Mouse (Mus musculus) forebrain, embryonic 13.5 days (tissue): ENCODE results near the gene Leap2. TPM values are rescaled to one million over a fixed set of nuclear protein-coding genes. Genes with fewer than 3 reads are reported as not detected.

ENCODE experiments used
- ATAC-seq: fragments of 200-750 bp; cut with Nextera tagmentation; 2 replicates; pipeline ENCODE4 v1.8.0; 2017
- H3K27ac ChIP-seq: fragments of 300-500 bp; sonication (generic); 2 replicates; pipeline ENCODE4 v1.5.1; 2015; ENCODE audit warnings: inconsistent platforms, mild to moderate bottlenecking, moderate library complexity
- H3K27me3 ChIP-seq: fragments of 300-500 bp; sonication (generic); 2 replicates; pipeline ENCODE4 v1.6.1; 2015; ENCODE audit warnings: mild to moderate bottlenecking, inconsistent platforms
- H3K36me3 ChIP-seq: fragments of 300-500 bp; sonication (generic); 2 replicates; pipeline ENCODE4 v1.6.1; 2015; ENCODE audit warnings: mild to moderate bottlenecking, inconsistent platforms; ENCODE audit not compliant: poor library complexity, severe bottlenecking
- H3K4me1 ChIP-seq: fragments of 300-500 bp; sonication (generic); 2 replicates; pipeline ENCODE4 v1.6.1; 2015; ENCODE audit warnings: inconsistent platforms
- H3K4me2 ChIP-seq: fragments of 300-500 bp; sonication (generic); 2 replicates; pipeline ENCODE4 v1.6.1; 2015; ENCODE audit warnings: inconsistent platforms, mild to moderate bottlenecking, moderate library complexity
- H3K4me3 ChIP-seq: fragments of 300-500 bp; sonication (generic); 2 replicates; pipeline ENCODE4 v1.5.1; 2015; ENCODE audit warnings: mild to moderate bottlenecking, inconsistent platforms
- H3K9ac ChIP-seq: fragments of 300-500 bp; sonication (generic); 2 replicates; pipeline ENCODE4 v1.6.1; 2015; ENCODE audit warnings: mild to moderate bottlenecking, inconsistent platforms
- H3K9me3 ChIP-seq: fragments of 300-500 bp; sonication (generic); replicated peaks from 2 replicates; pipeline ENCODE4 v1.6.1; 2016; ENCODE audit warnings: inconsistent platforms
- WGBS: fragments of 180-500 bp; shearing (Covaris S2); methylation state at CpG from one replicate; pipeline ENCODE4 v1.1.7; 2015; 5-methylcytosine and 5-hydroxymethylcytosine counted together
- polyA plus RNA-seq: library from polyadenylated mRNA; unstranded; fragments of >200 nt; fragmentation: Nextera tagmentation; extraction: Ambion mirVana; gene quantifications from 2 replicates; pipeline ENCODE4 v1.2.1, GENCODE M21; 2015

Gene Leap2
- polyA plus RNA-seq = 0.49 TPM in 1 of 2 replicates, not detected in the other

DNA sequence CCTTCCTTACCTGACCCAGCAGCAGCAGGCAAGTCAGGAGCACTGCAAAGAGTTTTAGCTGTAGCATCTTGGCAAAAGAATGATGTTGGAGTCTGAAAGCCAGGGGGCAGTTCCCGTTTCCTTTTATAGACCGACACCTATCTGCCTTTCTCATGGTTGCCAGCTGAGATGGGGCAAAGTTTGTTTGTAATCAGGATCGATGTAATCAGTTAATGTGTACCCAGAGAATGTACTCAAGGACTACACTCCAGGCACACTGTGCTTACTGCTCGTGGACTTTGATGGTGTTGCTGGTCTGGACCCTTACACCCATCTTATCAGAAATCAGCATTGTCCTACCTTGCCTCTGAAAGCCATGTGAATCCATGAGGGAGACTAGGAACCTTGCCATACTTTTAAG is at the start of gene Leap2:
TSS of gene Leap2 (minus strand) at position 135 of the 400 bp plus-strand sequence.
- WGBS = 89% methylated on average over 4 of the region's 4 CpGs
- Histone ChIP-seq H3K4me3 (no peak within 1 kb of the TSS), H3K4me1 (no peaks in the 10 kb centered on the region), H3K36me3 (peaks cover 33% of the 10 kb centered on the region), H3K4me2 (no peak within 1 kb of the TSS), H3K9me3 (no peaks in the 10 kb centered on the region), H3K27ac (no peak within 1 kb of the TSS), H3K27me3 (no peaks in the 10 kb centered on the region), H3K9ac (no peak within 1 kb of the TSS)
- ATAC-seq = no peak

- Histone ChIP-seq H3K4me3 (no peak overlapping the region), H3K9ac (no peak overlapping the region), H3K9me3 (no peaks in the 10 kb centered on the region), H3K4me1 (peaks cover 28% of the 10 kb centered on the region), H3K27me3 (peaks cover 29% of the 10 kb centered on the region), H3K4me2 (no peak overlapping the region), H3K27ac (no peak overlapping the region), H3K36me3 (no peaks in the 10 kb centered on the region)
- ATAC-seq = no peak
- WGBS = 80% methylated on average over 3 of the region's 3 CpGs
Measured at GRCm38 (mm10) chr11:53472709-53473108, 49.7 kb upstream of the Leap2 start.

DNA sequence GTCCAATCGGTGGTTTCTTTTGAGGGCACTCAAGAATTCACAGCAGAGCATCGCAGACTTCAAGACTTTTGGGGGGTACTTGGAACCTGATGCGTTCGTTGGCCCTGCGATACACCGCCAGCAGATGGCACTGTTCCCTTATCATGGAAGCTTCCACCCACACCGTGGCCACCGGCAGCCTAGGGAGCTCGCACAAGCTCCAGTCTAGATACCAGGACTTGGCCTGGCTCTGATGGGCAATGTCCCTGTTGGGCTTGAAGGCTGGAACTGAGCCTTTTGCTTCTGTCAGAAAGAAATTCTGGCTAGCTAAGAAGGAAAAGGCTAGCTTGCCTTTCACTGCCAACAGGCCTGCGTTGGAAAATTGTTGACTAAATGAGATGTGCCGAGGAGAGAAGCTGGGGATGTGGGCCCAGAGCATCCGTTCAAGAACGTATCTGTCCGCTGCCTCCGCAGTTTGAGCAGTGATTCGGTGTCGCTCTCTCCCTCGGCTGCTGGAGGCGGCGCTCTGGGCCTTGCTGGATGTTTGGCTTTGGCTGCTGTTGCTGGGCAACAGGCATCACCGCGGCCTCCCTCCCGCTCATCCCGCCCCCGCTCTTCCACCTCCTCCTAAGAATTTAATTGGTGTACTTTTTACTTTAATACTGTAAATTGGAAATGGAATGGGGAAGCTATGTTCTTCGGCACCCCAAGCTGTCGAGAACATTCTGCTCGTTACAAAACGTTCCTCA is 47.2 kb upstream of the Leap2 start, which contains the start of gene Gm9837:
TSS of gene Gm9837 (minus strand) at position 512 of the 728 bp plus-strand sequence.
- peak; percentile 86 for ATAC-seq
- peaks cover 23% of the 10 kb centered on the region for H3K4me1 ChIP-seq
- H3K9me3 ChIP-seq = no peaks in the 10 kb centered on the region
- peak within 1 kb of the TSS; percentile 28 for H3K4me3 ChIP-seq
- H3K9ac ChIP-seq = peak within 1 kb of the TSS; percentile 58
- 2% methylated on average over 29 of the region's 29 CpGs for WGBS
- H3K4me2 ChIP-seq = peak within 1 kb of the TSS; percentile 60
- no peaks in the 10 kb centered on the region for H3K36me3 ChIP-seq
- peak within 1 kb of the TSS; percentile 49; the same call in 1 of the 2 replicates for H3K27ac ChIP-seq
- peaks cover 41% of the 10 kb centered on the region for H3K27me3 ChIP-seq

- H3K9ac ChIP-seq = 0 out of 2 replicates have a peak overlapping the region, but pooled peaks have one; percentile 2
- no peak overlapping the region for H3K27ac ChIP-seq
- no peaks in the 10 kb centered on the region for H3K9me3 ChIP-seq
- peak overlapping the region; percentile 60 for H3K4me2 ChIP-seq
- H3K4me1 ChIP-seq = peaks cover 23% of the 10 kb centered on the region
- 28% methylated on average over 16 of the region's 16 CpGs for WGBS
- ATAC-seq = peak; percentile 20; the same call in 1 of the 2 replicates
- no peaks in the 10 kb centered on the region for H3K36me3 ChIP-seq
- H3K27me3 ChIP-seq = peaks cover 48% of the 10 kb centered on the region
- peak overlapping the region; percentile 17; the same call in 1 of the 2 replicates for H3K4me3 ChIP-seq
Measured at GRCm38 (mm10) chr11:53469294-53469967, 46.5 kb upstream of the Leap2 start.

DNA sequence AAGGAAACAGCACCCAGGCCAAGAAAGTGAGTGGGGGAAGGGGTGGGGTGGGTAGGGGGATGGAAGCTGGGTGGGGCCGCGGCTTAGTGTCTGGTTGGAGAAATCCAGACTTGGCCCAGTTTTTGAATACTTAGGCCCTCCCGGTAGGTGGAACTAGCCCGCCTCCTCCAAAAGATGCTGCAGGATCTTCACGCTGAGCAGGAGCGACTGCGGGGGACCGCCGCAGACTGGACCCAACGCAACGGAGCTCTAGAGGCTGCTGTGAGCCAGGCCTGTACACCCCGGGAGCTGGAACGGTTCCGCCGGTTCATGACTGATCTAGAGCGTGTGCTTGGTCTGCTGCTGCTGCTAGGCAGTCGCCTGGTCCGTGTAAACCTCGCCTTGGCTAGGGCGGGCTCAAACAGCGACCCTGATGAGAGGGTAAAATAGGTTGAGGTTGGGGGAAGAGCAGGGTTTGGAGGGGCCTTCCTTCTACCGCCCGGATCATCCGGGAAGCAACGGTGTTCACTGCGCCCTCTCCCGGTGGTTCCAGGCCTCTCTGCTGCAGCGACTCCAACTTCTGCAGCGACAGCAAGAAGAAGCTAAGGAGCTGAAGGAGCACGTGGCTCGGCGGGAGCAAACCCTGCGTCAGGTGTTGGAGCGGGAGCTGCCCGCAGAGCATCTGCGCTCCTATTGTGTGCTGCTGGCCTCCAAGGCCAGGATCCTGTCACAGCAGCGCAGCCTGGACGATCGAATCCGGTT is 43.4 kb upstream of the Leap2 start:
- peak; percentile 43 for ATAC-seq
- H3K27ac ChIP-seq = no peak overlapping the region
- H3K9ac ChIP-seq = peak overlapping the region; percentile 58
- H3K4me2 ChIP-seq = peak overlapping the region; percentile 54
- 6% methylated on average over 40 of the region's 40 CpGs for WGBS
- H3K36me3 ChIP-seq = no peaks in the 10 kb centered on the region
- H3K9me3 ChIP-seq = no peaks in the 10 kb centered on the region
- peaks cover 35% of the 10 kb centered on the region for H3K4me1 ChIP-seq
- H3K4me3 ChIP-seq = peak overlapping the region; percentile 30
- H3K27me3 ChIP-seq = peaks cover 69% of the 10 kb centered on the region

DNA sequence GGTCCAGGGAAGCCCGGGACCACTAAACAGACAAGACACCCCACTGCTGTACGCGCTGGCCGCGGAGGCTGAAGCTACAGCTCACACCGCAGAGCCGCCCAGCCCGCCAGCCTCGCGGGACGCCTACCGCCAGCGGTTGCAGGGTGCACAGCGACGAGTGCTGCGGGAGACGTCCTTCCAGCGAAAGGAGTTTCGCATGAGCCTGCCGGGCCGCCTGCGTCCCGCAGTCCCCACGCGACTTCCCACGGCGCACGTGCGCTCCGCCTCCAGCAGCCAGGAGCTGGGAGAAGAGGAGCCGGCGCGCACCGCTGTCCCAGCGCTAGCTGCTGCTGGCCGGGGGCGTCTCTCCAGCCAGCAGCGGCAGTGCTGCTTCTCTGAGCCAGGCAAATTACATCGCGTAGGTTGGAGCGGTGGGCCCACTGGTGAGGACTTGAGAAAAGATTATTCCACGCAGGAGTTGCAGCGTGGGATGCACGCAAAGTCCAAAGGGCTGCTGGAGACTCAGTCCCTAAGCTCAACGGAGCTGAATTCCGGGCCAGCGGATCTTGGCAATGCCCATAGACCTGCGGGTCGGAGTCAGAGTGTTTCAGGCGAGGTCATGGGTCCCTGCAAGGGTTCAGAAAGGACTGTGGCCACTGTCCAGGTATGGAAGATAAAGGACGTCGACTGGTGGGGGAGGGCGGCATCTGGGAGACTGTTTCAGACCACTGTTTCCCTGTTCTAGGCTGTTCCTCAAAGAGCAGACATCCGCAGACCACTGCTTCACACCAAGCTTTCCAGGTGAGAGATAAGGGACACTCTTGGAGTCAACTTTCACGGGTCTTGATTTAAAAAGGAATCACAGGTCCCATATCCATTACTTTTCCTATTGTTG is 40.8 kb upstream of the Leap2 start:
- no peak for ATAC-seq
- Histone ChIP-seq H3K4me2 (peak overlapping the region; percentile 85), H3K4me3 (peak overlapping the region; percentile 41), H3K9ac (peak overlapping the region; percentile 54; the same call in 1 of the 2 replicates), H3K9me3 (no peaks in the 10 kb centered on the region), H3K27ac (no peak overlapping the region), H3K27me3 (peaks cover 78% of the 10 kb centered on the region), H3K4me1 (peaks cover 19% of the 10 kb centered on the region), H3K36me3 (no peaks in the 10 kb centered on the region)
- WGBS = 6% methylated on average over 53 of the region's 55 CpGs

- WGBS = 21% methylated on average over 5 of the region's 5 CpGs
- H3K27me3 ChIP-seq = peaks cover 87% of the 10 kb centered on the region
- no peak overlapping the region for H3K9ac ChIP-seq
- no peaks in the 10 kb centered on the region for H3K36me3 ChIP-seq
- H3K27ac ChIP-seq = no peak overlapping the region
- no peak overlapping the region for H3K4me2 ChIP-seq
- H3K9me3 ChIP-seq = no peaks in the 10 kb centered on the region
- ATAC-seq = no peak
- H3K4me3 ChIP-seq = no peak overlapping the region
- H3K4me1 ChIP-seq = peaks cover 23% of the 10 kb centered on the region
Measured at GRCm38 (mm10) chr11:53461727-53462126, 38.8 kb upstream of the Leap2 start.

DNA sequence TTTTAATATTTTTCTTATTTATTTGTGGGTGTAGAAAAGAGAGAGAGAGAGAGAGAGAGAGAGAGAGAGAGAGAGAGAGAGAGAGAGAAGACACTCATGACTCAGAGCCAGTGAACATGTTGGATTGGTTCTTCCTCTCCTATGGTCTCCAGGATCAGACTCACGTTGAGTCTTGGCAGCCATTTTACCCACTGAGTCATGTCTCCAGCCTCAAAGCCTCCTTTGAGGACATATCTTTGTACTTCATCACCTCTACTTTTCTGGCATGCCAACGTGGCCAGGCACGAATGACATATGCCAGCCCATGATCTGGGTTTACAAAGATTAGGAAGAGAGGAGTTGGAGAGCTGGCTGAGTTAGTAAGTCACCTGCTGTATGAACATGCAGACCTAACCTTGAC is 37.2 kb upstream of the Leap2 start:
- no peak for ATAC-seq
- Histone ChIP-seq H3K4me3 (no peak overlapping the region), H3K9ac (no peak overlapping the region), H3K36me3 (no peaks in the 10 kb centered on the region), H3K9me3 (no peaks in the 10 kb centered on the region), H3K27me3 (peaks cover 86% of the 10 kb centered on the region), H3K4me2 (no peak overlapping the region), H3K4me1 (peaks cover 17% of the 10 kb centered on the region), H3K27ac (no peak overlapping the region)
- 84% methylated on average over 3 of the region's 3 CpGs for WGBS

- no peak overlapping the region for H3K4me3 ChIP-seq
- no peaks in the 10 kb centered on the region for H3K9me3 ChIP-seq
- H3K4me1 ChIP-seq = peaks cover 16% of the 10 kb centered on the region
- no peak for ATAC-seq
- no peaks in the 10 kb centered on the region for H3K36me3 ChIP-seq
- H3K9ac ChIP-seq = no peak overlapping the region
- H3K4me2 ChIP-seq = no peak overlapping the region
- no peak overlapping the region for H3K27ac ChIP-seq
- peaks cover 74% of the 10 kb centered on the region for H3K27me3 ChIP-seq
- 67% methylated on average over 3 of the region's 3 CpGs for WGBS
Measured at GRCm38 (mm10) chr11:53458996-53459395, 36.0 kb upstream of the Leap2 start.

- Histone ChIP-seq H3K27ac (no peak overlapping the region), H3K9ac (peak overlapping the region; percentile 58), H3K4me1 (peaks cover 6% of the 10 kb centered on the region), H3K9me3 (no peaks in the 10 kb centered on the region), H3K4me3 (peak overlapping the region; percentile 46), H3K4me2 (peak overlapping the region; percentile 75), H3K36me3 (no peaks in the 10 kb centered on the region), H3K27me3 (peaks cover 59% of the 10 kb centered on the region)
- 3% methylated on average over 29 of the region's 29 CpGs for WGBS
- no peak for ATAC-seq
Measured at GRCm38 (mm10) chr11:53457372-53457954, 34.5 kb upstream of the Leap2 start.
